Mouse (Mus musculus) liver, adult 2 months (tissue): Measurements from ENCODE around the gene Duoxa1. TPM values are rescaled to one million over a fixed set of nuclear protein-coding genes. Genes with fewer than 3 reads are reported as not detected.

Experiments used
- DNase-seq: peaks from one replicate; pipeline ENCODE4 v3.0.0-alpha.2; 2011; ENCODE audit warnings: low read depth, low spot score; ENCODE audit errors: extremely low read depth
- H3K27ac ChIP-seq: fragments of 200-500 bp; replicated peaks from 2 replicates; pipeline ENCODE4 v1.5.1; 2012; ENCODE audit warnings: low read depth, mild to moderate bottlenecking, control low read depth, inconsistent platforms, low read length; ENCODE audit not compliant: insufficient read depth
- H3K27me3 ChIP-seq: fragments of 200-500 bp; 2 replicates; pipeline ENCODE4 v1.6.1; 2012; ENCODE audit warnings: mild to moderate bottlenecking, moderate library complexity, low read length, inconsistent platforms; ENCODE audit not compliant: control insufficient read depth, insufficient read depth
- H3K36me3 ChIP-seq: fragments of 200-500 bp; 2 replicates; pipeline ENCODE4 v1.6.1; 2012; ENCODE audit warnings: low read length, inconsistent platforms; ENCODE audit not compliant: control insufficient read depth, insufficient read depth
- H3K4me1 ChIP-seq: fragments of 200-500 bp; 2 replicates; pipeline ENCODE4 v1.6.1; 2011; ENCODE audit warnings: low read length; ENCODE audit not compliant: control insufficient read depth, insufficient read depth
- H3K4me3 ChIP-seq: fragments of 200-500 bp; 2 replicates; pipeline ENCODE4 v1.5.1; 2011; ENCODE audit warnings: low read depth, mild to moderate bottlenecking, control low read depth, low read length, moderate library complexity; ENCODE audit not compliant: insufficient read depth
- H3K79me2 ChIP-seq: fragments of 200-500 bp; 2 replicates; pipeline ENCODE4 v1.6.1; 2012; ENCODE audit warnings: inconsistent platforms, mild to moderate bottlenecking, low read length, moderate library complexity; ENCODE audit not compliant: control insufficient read depth, insufficient read depth
- H3K9ac ChIP-seq: fragments of 200-500 bp; 2 replicates; pipeline ENCODE4 v1.6.1; 2012; ENCODE audit warnings: low read depth, mild to moderate bottlenecking, control low read depth, inconsistent platforms, low read length
- CTCF ChIP-seq: fragments of 200-500 bp; IDR thresholded peaks from 2 replicates; pipeline ENCODE4 v1.5.1; 2011; ENCODE audit warnings: low read depth, low read length, control low read depth
- POLR2A ChIP-seq: fragments of 200-500 bp; IDR thresholded peaks from 2 replicates; pipeline ENCODE4 v1.6.1; 2011; ENCODE audit warnings: low read length, control low read depth; ENCODE audit not compliant: insufficient read depth; ENCODE audit errors: extremely low read depth
- WGBS: fragments of 180-500 bp; shearing (Covaris S2); methylation state at CpG from one replicate; pipeline ENCODE4 v1.1.7; 2018; 5-methylcytosine and 5-hydroxymethylcytosine counted together
- polyA plus RNA-seq: library from polyadenylated mRNA; depleted of rRNA; stranded (reverse); fragments of >200 nt; gene quantifications from 2 replicates; pipeline ENCODE4 v1.2.3, GENCODE M21; 2012
- total RNA-seq: library from RNA; depleted of rRNA; stranded (reverse); fragments of >200 nt; gene quantifications from 2 replicates; pipeline ENCODE4 v1.2.3, GENCODE M21; 2014

Duoxa1 gene
- total and polyA plus RNA-seq, 2 experiments, result not detected

DNA sequence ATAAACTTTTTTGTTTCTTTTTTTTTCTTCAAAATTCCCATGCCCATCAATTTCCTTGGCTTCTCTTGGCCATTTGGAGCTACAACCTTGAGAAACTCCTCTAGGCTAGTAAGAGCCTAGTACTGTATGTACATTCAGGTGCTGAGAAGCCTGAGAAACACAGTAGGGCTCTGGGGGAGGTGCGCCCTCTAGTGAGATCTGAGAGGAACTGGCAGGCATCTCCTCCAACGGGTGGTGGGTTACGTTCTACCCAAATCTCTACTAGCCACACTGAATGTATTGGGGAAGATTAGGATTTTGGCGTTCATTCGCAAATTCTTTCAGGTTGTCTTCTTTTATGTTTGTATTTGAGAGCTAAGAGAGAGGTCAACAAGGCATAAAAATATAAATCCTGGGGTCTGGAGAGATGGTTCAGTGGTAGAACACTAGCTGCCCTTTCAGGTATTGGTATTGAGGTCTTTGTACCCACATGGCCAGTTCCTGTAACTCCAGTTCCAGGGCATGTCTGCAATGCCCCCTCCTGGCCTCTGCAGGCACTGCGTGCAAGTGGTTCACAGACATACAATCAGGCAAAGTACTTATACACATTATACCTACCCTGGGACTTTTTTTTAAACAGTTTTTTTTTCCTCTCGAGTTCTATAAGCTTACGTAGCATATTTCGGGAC lies 10.8 kb downstream of the Duoxa1 start:
- no peak overlapping the region for H3K4me3 ChIP-seq
- H3K27ac ChIP-seq, result no peak overlapping the region
- H3K9ac ChIP-seq, result no peak overlapping the region
- no peaks in the 10 kb centered on the region for H3K36me3 ChIP-seq
- H3K4me1 ChIP-seq, result peaks cover 15% of the 10 kb centered on the region
- peaks cover 29% of the 10 kb centered on the region for H3K27me3 ChIP-seq
- TF ChIP-seq POLR2A (no peak), CTCF (peak; percentile 95)
- 4% methylated on average over 9 of the region's 9 CpGs for WGBS
- H3K79me2 ChIP-seq, result no peaks in the 10 kb centered on the region
- peak; percentile 64 for DNase-seq

- Histone ChIP-seq H3K36me3 (no peaks in the 10 kb centered on the region), H3K4me3 (no peak overlapping the region), H3K79me2 (no peaks in the 10 kb centered on the region), H3K9ac (no peak overlapping the region), H3K27ac (no peak overlapping the region), H3K4me1 (peaks cover 15% of the 10 kb centered on the region), H3K27me3 (peaks cover 35% of the 10 kb centered on the region)
- TF ChIP-seq CTCF (no peak), POLR2A (no peak)
- DNase-seq, result no peak
- 15% methylated on average over 23 of the region's 23 CpGs for WGBS
Observed at GRCm38 (mm10) chr2:122301921-122302573, 11.5 kb downstream of the Duoxa1 start.

- peaks cover 15% of the 10 kb centered on the region for H3K4me1 ChIP-seq
- TF ChIP-seq POLR2A (no peak), CTCF (no peak)
- no peak overlapping the region for H3K27ac ChIP-seq
- H3K36me3 ChIP-seq, result no peaks in the 10 kb centered on the region
- peaks cover 35% of the 10 kb centered on the region for H3K27me3 ChIP-seq
- H3K79me2 ChIP-seq, result no peaks in the 10 kb centered on the region
- H3K4me3 ChIP-seq, result peak overlapping the region; percentile 32; the same call in 1 of the 2 replicates
- no peak overlapping the region for H3K9ac ChIP-seq
- WGBS, result 1% methylated on average over 48 of the region's 48 CpGs
- no peak for DNase-seq
Observed at GRCm38 (mm10) chr2:122301081-122301920, 12.2 kb downstream of the Duoxa1 start.

DNA sequence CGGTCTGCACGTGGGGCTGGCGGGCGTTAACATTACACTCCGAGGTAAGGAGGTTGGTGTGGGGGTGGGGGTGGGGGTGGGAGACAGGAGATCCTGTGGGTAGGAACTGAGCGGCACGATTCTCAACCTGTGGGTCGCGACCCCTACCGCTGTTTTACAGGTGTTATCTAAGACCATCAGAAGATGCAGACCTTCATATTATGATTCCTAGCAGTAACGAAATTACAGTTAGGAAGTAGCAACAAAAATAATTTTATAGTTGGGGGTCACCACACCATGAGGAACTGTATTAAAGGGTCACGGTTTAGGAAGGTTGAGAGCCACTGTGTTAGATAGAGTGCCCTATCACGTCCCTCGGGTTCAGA lies 12.9 kb downstream of the Duoxa1 start:
- no peak overlapping the region for H3K9ac ChIP-seq
- WGBS, result 7% methylated on average over 14 of the region's 14 CpGs
- H3K79me2 ChIP-seq, result no peaks in the 10 kb centered on the region
- DNase-seq, result no peak
- H3K27ac ChIP-seq, result no peak overlapping the region
- no peak overlapping the region for H3K4me3 ChIP-seq
- no peak for TF ChIP-seq CTCF
- TF ChIP-seq POLR2A, result no peak
- H3K27me3 ChIP-seq, result peaks cover 38% of the 10 kb centered on the region
- H3K4me1 ChIP-seq, result peaks cover 15% of the 10 kb centered on the region
- H3K36me3 ChIP-seq, result no peaks in the 10 kb centered on the region

- Histone ChIP-seq H3K36me3 (no peaks in the 10 kb centered on the region), H3K27me3 (peaks cover 39% of the 10 kb centered on the region), H3K4me1 (peaks cover 15% of the 10 kb centered on the region), H3K4me3 (no peak overlapping the region), H3K79me2 (no peaks in the 10 kb centered on the region), H3K9ac (no peak overlapping the region), H3K27ac (no peak overlapping the region)
- WGBS, result 30% methylated on average over 14 of the region's 14 CpGs
- DNase-seq, result no peak
- TF ChIP-seq CTCF, result no peak
- no peak for TF ChIP-seq POLR2A
Observed at GRCm38 (mm10) chr2:122299911-122300655, 13.4 kb downstream of the Duoxa1 start.
